Mouse (Mus musculus): Measurements from ENCODE around the gene B3gat3. TPM values are rescaled to one million over a fixed set of nuclear protein-coding genes. Genes with fewer than 3 reads are reported as not detected.
A peak's percentile ranks its signal among the peaks of the same experiment; 100 is the strongest.

Gene B3gat3
- polyA plus RNA-seq, 1 experiment from 2014 or later = 54.6 TPM

DNA sequence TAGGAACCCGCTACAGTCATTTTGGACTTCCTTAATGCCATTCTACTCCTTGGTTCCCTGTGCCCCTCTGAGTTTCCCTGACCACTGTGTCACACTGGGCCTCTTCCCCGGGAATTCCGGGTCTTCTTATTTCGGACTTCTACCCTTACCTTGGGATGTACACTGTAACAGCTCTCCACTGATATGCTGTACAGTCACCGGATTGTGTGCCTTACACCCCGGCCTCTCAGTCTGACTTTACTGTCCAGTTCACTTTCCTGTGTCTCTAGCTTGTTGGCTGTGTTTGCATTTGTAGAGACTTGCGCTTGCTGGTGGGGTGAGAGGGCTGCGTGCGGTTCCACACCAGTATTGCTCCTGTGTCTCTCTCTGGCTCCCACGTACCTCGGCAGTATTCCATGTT, 9.9 kb downstream of the B3gat3 start:
- H3K4me2 ChIP-seq (replicated peaks) = peak overlapping the region; percentile 81
- H3K27ac ChIP-seq = no peak overlapping the region
- H3K9me3 ChIP-seq = no peaks in the 10 kb centered on the region
- peaks cover 9% of the 10 kb centered on the region; the same call in 1 of the 2 replicates for H3K4me1 ChIP-seq
- no peak for ATAC-seq (ENCODE audit: insufficient number of reproducible peaks, insufficient read depth, low FRiP score, low TSS enrichment)
- no peaks in the 10 kb centered on the region for H3K27me3 ChIP-seq
- 11% methylated on average over 11 of the region's 11 CpGs for WGBS
- H3K9ac ChIP-seq = peak overlapping the region; percentile 88
- peaks cover 35% of the 10 kb centered on the region for H3K36me3 ChIP-seq
- H3K4me3 ChIP-seq = peak overlapping the region; percentile 70

DNA sequence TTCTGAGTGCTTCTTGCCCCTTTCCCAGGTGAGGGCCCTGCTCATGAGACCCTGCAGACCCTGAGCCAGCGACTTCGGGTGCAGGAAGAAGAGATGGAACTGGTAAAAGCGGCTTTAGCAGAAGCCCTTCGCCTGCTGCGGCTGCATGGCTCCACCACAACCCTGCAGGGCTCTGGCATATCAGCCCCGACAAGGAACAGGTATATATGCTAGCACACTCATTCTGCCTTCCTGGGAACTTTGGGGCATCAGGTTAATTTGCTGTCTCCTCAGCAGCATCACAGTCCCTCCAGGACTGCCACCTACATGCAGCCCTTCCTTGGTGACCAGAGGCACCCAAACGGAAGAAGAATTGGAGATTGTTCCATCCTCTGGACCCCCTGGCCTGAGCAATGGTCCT, 10.6 kb downstream of the B3gat3 start:
- H3K27ac ChIP-seq = no peak overlapping the region
- H3K9me3 ChIP-seq = no peaks in the 10 kb centered on the region
- WGBS = 83% methylated on average over 7 of the region's 7 CpGs
- H3K9ac ChIP-seq = peak overlapping the region; percentile 88
- H3K27me3 ChIP-seq = no peaks in the 10 kb centered on the region
- H3K4me2 ChIP-seq (replicated peaks) = peak overlapping the region; percentile 81
- no peak for ATAC-seq (ENCODE audit: insufficient number of reproducible peaks, insufficient read depth, low FRiP score, low TSS enrichment)
- H3K4me1 ChIP-seq = peaks cover 9% of the 10 kb centered on the region; the same call in 1 of the 2 replicates
- peaks cover 36% of the 10 kb centered on the region for H3K36me3 ChIP-seq
- peak overlapping the region; percentile 70; the same call in 1 of the 2 replicates for H3K4me3 ChIP-seq

- 87% methylated on average over 2 of the region's 2 CpGs for WGBS
- Histone ChIP-seq H3K27me3 (no peaks in the 10 kb centered on the region), H3K36me3 (peaks cover 52% of the 10 kb centered on the region), H3K9ac (no peak overlapping the region), H3K4me3 (no peak overlapping the region), H3K27ac (no peak overlapping the region), H3K9me3 (no peaks in the 10 kb centered on the region), H3K4me2 (replicated peaks) (no peak overlapping the region), H3K4me1 (peaks cover 10% of the 10 kb centered on the region)
- no peak for ATAC-seq (ENCODE audit: insufficient number of reproducible peaks, insufficient read depth, low FRiP score, low TSS enrichment)
Observed at GRCm38 (mm10) chr19:8936736-8937135, 16.6 kb downstream of the B3gat3 start.

DNA sequence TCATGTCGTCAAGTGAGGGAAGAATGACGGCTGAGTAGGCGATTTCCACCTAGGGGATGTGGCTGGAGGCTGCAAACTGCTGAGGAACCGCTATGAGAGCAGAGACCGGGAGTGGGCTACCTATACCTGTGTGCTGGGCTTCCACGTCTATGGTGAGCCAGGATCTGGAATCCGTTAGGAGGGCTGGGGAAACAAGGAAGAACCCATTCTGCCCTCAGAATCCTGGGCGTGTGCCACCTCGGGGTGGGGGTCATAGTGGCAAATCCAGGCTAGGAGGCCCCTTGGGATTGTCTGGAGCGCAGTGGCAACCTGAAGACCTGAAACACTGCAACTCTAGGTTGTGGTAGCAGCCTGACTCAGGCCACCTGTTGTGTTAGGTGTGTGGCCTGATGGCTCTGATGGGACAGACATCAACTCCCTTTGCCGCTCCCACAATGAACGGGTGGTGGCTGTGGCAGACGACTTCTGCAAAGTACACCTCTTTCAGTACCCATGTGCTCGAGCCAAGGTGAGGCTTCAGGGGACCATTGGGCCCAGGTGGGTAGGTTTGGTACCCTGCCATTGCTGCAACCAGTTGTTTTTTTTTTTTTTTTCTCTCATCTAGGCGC, 20.5 kb downstream of the B3gat3 start:
- Histone ChIP-seq H3K4me1 (peaks cover 30% of the 10 kb centered on the region), H3K4me3 (peak overlapping the region; percentile 72; the same call in 1 of the 2 replicates), H3K36me3 (peaks cover 49% of the 10 kb centered on the region), H3K4me2 (replicated peaks) (peak overlapping the region; percentile 72), H3K9ac (no peak overlapping the region), H3K9me3 (no peaks in the 10 kb centered on the region), H3K27ac (no peak overlapping the region), H3K27me3 (no peaks in the 10 kb centered on the region)
- WGBS = 78% methylated on average over 15 of the region's 15 CpGs
- ATAC-seq (ENCODE audit: insufficient number of reproducible peaks, insufficient read depth, low FRiP score, low TSS enrichment) = no peak

- Histone ChIP-seq H3K4me2 (replicated peaks) (peak overlapping the region; percentile 72), H3K27me3 (no peaks in the 10 kb centered on the region), H3K9ac (peak overlapping the region; percentile 97), H3K27ac (peak overlapping the region; percentile 98), H3K36me3 (peaks cover 51% of the 10 kb centered on the region), H3K4me1 (peaks cover 30% of the 10 kb centered on the region), H3K4me3 (peak overlapping the region; percentile 72), H3K9me3 (no peaks in the 10 kb centered on the region)
- WGBS = 34% methylated on average over 10 of the region's 10 CpGs
- peak; percentile 49 for ATAC-seq (ENCODE audit: insufficient number of reproducible peaks, insufficient read depth, low FRiP score, low TSS enrichment)
Observed at GRCm38 (mm10) chr19:8941136-8941514, 21.0 kb downstream of the B3gat3 start.

DNA sequence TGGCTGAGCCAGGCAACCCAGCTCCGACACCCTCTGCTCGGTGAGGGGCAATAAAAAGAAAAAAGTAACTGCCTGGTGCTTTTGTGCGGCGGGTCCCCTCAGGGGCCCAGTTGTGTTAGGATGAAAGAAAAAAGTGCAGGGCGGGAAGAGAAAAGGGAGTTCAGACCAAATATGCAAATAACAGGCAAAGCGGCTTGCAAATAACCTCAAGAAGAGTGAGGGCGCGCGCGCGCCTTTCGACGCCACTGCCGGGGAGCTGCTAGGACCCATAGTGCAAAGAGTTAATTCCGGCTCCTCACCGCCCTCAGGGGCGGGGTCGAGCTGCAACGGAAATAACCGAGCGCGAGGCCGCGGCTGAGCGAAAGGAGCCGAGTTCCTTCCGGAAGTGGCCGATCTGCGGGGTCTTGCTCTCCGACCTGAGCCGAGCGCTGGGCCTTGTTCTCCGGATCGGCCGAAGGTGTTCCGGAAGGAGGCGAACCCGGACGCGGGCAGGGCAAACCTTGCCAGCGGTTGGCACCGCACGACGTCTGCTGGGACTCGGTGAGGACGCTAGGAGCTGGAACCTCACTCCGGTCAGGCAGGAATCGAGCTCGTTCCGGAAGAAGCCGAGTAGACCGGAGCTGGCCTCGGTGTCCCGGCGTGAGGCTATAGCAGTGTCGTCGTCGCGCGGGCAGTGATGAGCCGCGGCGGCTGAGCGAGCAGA, 21.5 kb downstream of the B3gat3 start, which contains the start of gene Mta2:
Mta2 (plus strand) TSS at position 361 of the 703 bp plus-strand sequence.
- no peaks in the 10 kb centered on the region for H3K9me3 ChIP-seq
- under 1% methylated on average over 64 of the region's 64 CpGs for WGBS
- peaks cover 56% of the 10 kb centered on the region for H3K36me3 ChIP-seq
- no peaks in the 10 kb centered on the region for H3K27me3 ChIP-seq
- peaks cover 30% of the 10 kb centered on the region for H3K4me1 ChIP-seq
- H3K27ac ChIP-seq = peak within 1 kb of the TSS; percentile 98
- H3K4me2 ChIP-seq (replicated peaks) = peak within 1 kb of the TSS; percentile 72
- peak within 1 kb of the TSS; percentile 72 for H3K4me3 ChIP-seq
- peak within 1 kb of the TSS; percentile 97 for H3K9ac ChIP-seq
- peak; percentile 90 for ATAC-seq (ENCODE audit: insufficient number of reproducible peaks, insufficient read depth, low FRiP score, low TSS enrichment)

DNA sequence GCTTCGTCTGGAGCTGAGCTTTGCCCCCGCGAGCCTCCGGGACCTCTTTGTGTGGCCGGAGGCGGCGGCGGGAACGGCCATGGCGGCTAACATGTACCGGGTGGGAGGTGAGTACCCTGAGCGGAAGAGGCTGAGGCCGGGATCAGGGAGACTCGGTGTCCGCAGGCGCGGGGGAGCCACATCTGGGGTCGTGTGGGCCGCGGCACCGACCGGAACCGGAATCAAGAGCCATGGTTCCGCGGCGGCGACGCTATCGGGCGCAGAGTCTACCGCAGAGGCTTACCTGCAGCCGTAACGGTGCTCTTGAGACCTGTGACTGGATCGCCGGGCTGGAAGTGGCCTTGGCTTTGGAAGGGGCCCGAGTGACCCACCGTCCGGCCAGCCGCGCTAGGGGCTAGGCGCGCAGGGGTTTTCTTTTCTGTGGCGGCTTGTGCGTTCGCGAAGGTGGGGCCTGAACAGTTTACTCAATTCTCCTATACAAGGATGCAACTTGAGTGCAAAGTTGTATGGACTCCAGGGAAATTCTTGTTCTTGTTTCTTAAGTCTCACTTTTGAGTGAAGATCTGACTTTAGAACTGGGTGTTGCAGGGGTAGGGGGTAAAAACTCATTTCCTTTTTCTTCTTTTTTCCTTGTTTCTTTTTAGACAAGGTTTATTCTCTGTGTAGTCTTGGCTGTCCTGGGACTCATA, 22.2 kb downstream of the B3gat3 start:
- H3K4me2 ChIP-seq (replicated peaks) = peak overlapping the region; percentile 72
- WGBS = under 1% methylated on average over 45 of the region's 46 CpGs
- peak overlapping the region; percentile 98 for H3K27ac ChIP-seq
- H3K4me1 ChIP-seq = peaks cover 30% of the 10 kb centered on the region
- H3K9me3 ChIP-seq = no peaks in the 10 kb centered on the region
- no peaks in the 10 kb centered on the region for H3K27me3 ChIP-seq
- H3K4me3 ChIP-seq = peak overlapping the region; percentile 72
- H3K9ac ChIP-seq = peak overlapping the region; percentile 97
- peaks cover 57% of the 10 kb centered on the region for H3K36me3 ChIP-seq
- peak; percentile 42 for ATAC-seq (ENCODE audit: insufficient number of reproducible peaks, insufficient read depth, low FRiP score, low TSS enrichment)

GRCm38 (mm10) chr19:8943047-8943446, 22.9 kb downstream of the B3gat3 start:
- Histone ChIP-seq H3K27me3 (no peaks in the 10 kb centered on the region), H3K4me2 (replicated peaks) (peak overlapping the region; percentile 72), H3K9me3 (no peaks in the 10 kb centered on the region), H3K4me3 (peak overlapping the region; percentile 72), H3K9ac (peak overlapping the region; percentile 97), H3K4me1 (peaks cover 30% of the 10 kb centered on the region), H3K27ac (no peak overlapping the region), H3K36me3 (peaks cover 59% of the 10 kb centered on the region)
- no peak for ATAC-seq (ENCODE audit: insufficient number of reproducible peaks, insufficient read depth, low FRiP score, low TSS enrichment)
- WGBS = 65% methylated on average over 2 of the region's 2 CpGs

GRCm38 (mm10) chr19:8944062-8944461, 23.9 kb downstream of the B3gat3 start:
- H3K27me3 ChIP-seq = no peaks in the 10 kb centered on the region
- H3K9ac ChIP-seq = no peak overlapping the region; the same call in 1 of the 2 replicates
- H3K4me2 ChIP-seq (replicated peaks) = peak overlapping the region; percentile 72
- H3K4me3 ChIP-seq = peak overlapping the region; percentile 12; the same call in 1 of the 2 replicates
- H3K36me3 ChIP-seq = peaks cover 64% of the 10 kb centered on the region
- 55% methylated on average over 5 of the region's 5 CpGs for WGBS
- H3K27ac ChIP-seq = no peak overlapping the region
- no peaks in the 10 kb centered on the region for H3K9me3 ChIP-seq
- peaks cover 30% of the 10 kb centered on the region for H3K4me1 ChIP-seq
- ATAC-seq (ENCODE audit: insufficient number of reproducible peaks, insufficient read depth, low FRiP score, low TSS enrichment) = no peak

GRCm38 (mm10) chr19:8944750-8945149, 24.6 kb downstream of the B3gat3 start:
- 0 out of 2 replicates have a peak overlapping the region, but pooled peaks have one; percentile 7 for H3K27ac ChIP-seq
- no peak for ATAC-seq (ENCODE audit: insufficient number of reproducible peaks, insufficient read depth, low FRiP score, low TSS enrichment)
- WGBS = 35% methylated on average over 5 of the region's 5 CpGs
- peak overlapping the region; percentile 36; the same call in 1 of the 2 replicates for H3K9ac ChIP-seq
- peak overlapping the region; percentile 72 for H3K4me2 ChIP-seq (replicated peaks)
- H3K4me1 ChIP-seq = peaks cover 30% of the 10 kb centered on the region
- no peaks in the 10 kb centered on the region for H3K9me3 ChIP-seq
- peak overlapping the region; percentile 24 for H3K4me3 ChIP-seq
- peaks cover 64% of the 10 kb centered on the region for H3K36me3 ChIP-seq
- no peaks in the 10 kb centered on the region for H3K27me3 ChIP-seq

GRCm38 (mm10) chr19:8945251-8945650, 25.1 kb downstream of the B3gat3 start:
- Histone ChIP-seq H3K36me3 (peaks cover 66% of the 10 kb centered on the region), H3K27me3 (no peaks in the 10 kb centered on the region), H3K4me3 (peak overlapping the region; percentile 24), H3K27ac (0 out of 2 replicates have a peak overlapping the region, but pooled peaks have one; percentile 7), H3K4me2 (replicated peaks) (peak overlapping the region; percentile 72), H3K9me3 (no peaks in the 10 kb centered on the region), H3K4me1 (peaks cover 30% of the 10 kb centered on the region), H3K9ac (peak overlapping the region; percentile 36; the same call in 1 of the 2 replicates)
- no peak for ATAC-seq (ENCODE audit: insufficient number of reproducible peaks, insufficient read depth, low FRiP score, low TSS enrichment)
- 86% methylated on average over 6 of the region's 6 CpGs for WGBS

All from embryonic facial prominence, embryonic 12.5 days (tissue).